Mouse (Mus musculus): ENCODE measurements around the gene Lrrn4cl.

- TF ChIP-seq POLR2A (IDR thresholded peaks at IDR 0.05; ENCODE audit: insufficient read length, low read depth) (peak; percentile 92), USF1 (IDR thresholded peaks at IDR 0.05; ENCODE audit: low read depth) (no peak), MYOG (IDR thresholded peaks at IDR 0.05; ENCODE audit: control insufficient read depth in 1 of 3, insufficient read depth in 1 of 3, insufficient read length in 2 of 3, low read depth in 2 of 3) (peak in 2 of 3 experiments; percentile 1 to 23), MAX (IDR thresholded peaks at IDR 0.05; ENCODE audit: low read depth) (no peak), CEBPB (IDR thresholded peaks at IDR 0.05; ENCODE audit: insufficient read depth, poor library complexity, severe bottlenecking) (no peak)
Observed at GRCm38 (mm10) chr19:8819596-8820423, 30.8 kb upstream of the Lrrn4cl start, which contains the start of gene Hnrnpul2.

Measured in myocyte (in vitro differentiated cells).